Mouse (Mus musculus) bone marrow, adult 2 months (tissue): ENCODE measurements around the gene Phykpl. TPM values are rescaled to one million over a fixed set of nuclear protein-coding genes. Genes with fewer than 3 reads are reported as not detected.
A peak's percentile ranks its signal among the peaks of the same experiment; 100 is the strongest.

Experiments
- H3K27ac ChIP-seq: fragments of 200-500 bp; 2 replicates; pipeline ENCODE4 v1.5.1; 2012; ENCODE audit warnings: low read depth, mild to moderate bottlenecking, control low read depth, inconsistent platforms, low read length; ENCODE audit not compliant: control insufficient read depth, poor library complexity, insufficient read depth
- H3K4me1 ChIP-seq: fragments of 200-500 bp; 2 replicates; pipeline ENCODE4 v1.6.1; 2011; ENCODE audit warnings: low read length; ENCODE audit not compliant: control insufficient read depth, insufficient read depth
- H3K4me3 ChIP-seq: fragments of 200-500 bp; replicated peaks from 2 replicates; pipeline ENCODE3; 2011; ENCODE audit warnings: mild to moderate bottlenecking, low read depth, low read length, control low read depth; ENCODE audit not compliant: control insufficient read depth
- CTCF ChIP-seq: fragments of 200-500 bp; IDR thresholded peaks from 2 replicates; pipeline ENCODE4 v1.5.1; 2011; ENCODE audit warnings: low read length, control low read depth; ENCODE audit not compliant: control insufficient read depth, insufficient read depth
- POLR2A ChIP-seq: fragments of 200-500 bp; IDR thresholded peaks from 2 replicates; pipeline ENCODE4 v1.6.1; 2011; ENCODE audit warnings: low read depth, mild to moderate bottlenecking, control low read depth, low read length, borderline replicate concordance; ENCODE audit not compliant: control insufficient read depth
- WGBS: fragments of 180-500 bp; shearing (Covaris S2); methylation state at CpG from one replicate; pipeline ENCODE4 v1.1.7; 2018; 5-methylcytosine and 5-hydroxymethylcytosine counted together
- polyA plus RNA-seq: library from polyadenylated mRNA; stranded (reverse); fragments of >200 nt; gene quantifications from 2 replicates; pipeline ENCODE4 v1.2.4, GENCODE M21; 2011; ENCODE audit warnings: low replicate concordance; ENCODE audit not compliant: missing spikeins, insufficient read depth, insufficient read length

Gene Phykpl
- polyA plus RNA-seq, 1 experiment, result 10.8 TPM

DNA sequence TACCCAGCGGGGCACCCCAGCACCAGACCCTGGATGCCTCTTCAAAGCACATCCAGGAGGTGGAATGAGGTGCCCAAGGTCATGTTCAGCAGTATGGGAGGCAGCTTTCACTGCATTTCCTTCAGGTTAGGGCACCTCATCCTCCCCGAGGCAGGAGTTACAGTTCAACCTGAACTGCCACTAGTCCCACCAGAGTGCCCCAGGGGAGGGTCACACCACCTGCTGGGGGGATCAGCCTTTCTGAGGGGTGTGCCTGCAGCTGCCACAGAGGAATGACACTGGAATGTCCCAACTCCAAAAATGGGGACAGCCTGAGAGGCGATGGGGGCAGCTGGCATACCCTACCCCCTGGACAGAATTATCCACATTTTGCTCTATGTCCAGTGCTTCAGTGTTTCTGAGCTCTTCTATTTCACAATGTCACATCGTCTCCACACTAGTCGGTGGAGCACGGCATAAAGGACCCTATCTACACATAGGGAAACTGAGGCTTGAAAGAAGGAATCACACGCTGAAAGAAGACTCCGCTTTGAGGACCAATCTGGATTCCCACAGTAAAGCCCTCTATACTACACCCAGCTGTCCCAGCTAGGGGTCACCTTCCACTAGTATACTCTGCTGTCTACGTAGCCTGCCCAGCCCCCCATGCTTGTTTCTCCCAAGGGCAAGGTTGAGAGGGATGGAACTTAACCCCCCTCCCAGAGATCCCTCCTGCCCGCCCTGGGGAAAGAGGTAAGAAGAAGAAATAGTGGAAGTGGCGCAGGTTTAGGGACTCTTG lies 64.7 kb downstream of the Phykpl start:
- no peak for TF ChIP-seq POLR2A
- TF ChIP-seq CTCF, result no peak
- Histone ChIP-seq H3K4me1 (peaks cover 6% of the 10 kb centered on the region), H3K4me3 (no peak overlapping the region), H3K27ac (no peak overlapping the region)
- WGBS, result 46% methylated on average over 11 of the region's 11 CpGs

DNA sequence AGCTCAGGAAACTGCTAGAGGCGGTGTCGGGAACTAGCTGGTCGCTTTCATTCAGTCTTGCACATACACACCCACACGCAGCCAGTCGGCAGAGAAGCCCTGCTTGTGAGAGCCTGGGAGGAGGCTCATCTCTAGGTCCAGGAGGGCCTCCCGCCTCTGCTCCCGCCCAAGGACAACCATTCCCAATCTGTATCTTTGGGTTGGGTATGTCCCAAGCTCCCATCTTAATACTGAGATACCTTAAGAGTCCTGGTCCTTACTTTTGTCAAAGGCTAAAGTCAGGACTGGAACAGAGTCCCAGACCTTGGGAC lies 65.3 kb downstream of the Phykpl start:
- Histone ChIP-seq H3K27ac (no peak overlapping the region), H3K4me1 (peaks cover 4% of the 10 kb centered on the region; the same call in 1 of the 2 replicates), H3K4me3 (peak overlapping the region; percentile 81)
- 0% methylated on average over 7 of the region's 7 CpGs for WGBS
- no peak for TF ChIP-seq CTCF
- TF ChIP-seq POLR2A, result no peak

DNA sequence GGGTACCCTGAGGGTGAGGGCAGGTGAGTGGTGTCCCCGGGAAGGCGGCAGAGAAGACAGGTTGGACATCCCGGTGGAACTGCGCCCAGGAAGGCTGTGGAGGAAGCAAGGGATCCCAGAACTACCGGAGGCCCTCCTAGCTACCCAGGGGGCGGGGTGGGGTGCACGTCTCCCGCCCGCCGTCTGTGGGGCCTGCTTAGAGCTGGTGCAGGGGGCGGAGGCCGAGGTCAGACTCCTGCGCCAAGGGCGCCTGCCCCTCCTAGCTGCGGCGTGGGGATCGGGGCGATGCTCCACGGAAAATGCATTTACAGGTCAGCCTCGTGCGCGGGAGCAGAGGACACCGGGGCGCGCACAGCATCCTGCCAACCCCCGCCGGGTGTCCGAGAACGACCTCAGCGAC lies 65.7 kb downstream of the Phykpl start:
- H3K27ac ChIP-seq, result peak overlapping the region; percentile 37; the same call in 1 of the 2 replicates
- peak overlapping the region; percentile 81 for H3K4me3 ChIP-seq
- peaks cover 4% of the 10 kb centered on the region; the same call in 1 of the 2 replicates for H3K4me1 ChIP-seq
- TF ChIP-seq POLR2A (no peak), CTCF (no peak)
- WGBS, result under 1% methylated on average over 30 of the region's 30 CpGs

DNA sequence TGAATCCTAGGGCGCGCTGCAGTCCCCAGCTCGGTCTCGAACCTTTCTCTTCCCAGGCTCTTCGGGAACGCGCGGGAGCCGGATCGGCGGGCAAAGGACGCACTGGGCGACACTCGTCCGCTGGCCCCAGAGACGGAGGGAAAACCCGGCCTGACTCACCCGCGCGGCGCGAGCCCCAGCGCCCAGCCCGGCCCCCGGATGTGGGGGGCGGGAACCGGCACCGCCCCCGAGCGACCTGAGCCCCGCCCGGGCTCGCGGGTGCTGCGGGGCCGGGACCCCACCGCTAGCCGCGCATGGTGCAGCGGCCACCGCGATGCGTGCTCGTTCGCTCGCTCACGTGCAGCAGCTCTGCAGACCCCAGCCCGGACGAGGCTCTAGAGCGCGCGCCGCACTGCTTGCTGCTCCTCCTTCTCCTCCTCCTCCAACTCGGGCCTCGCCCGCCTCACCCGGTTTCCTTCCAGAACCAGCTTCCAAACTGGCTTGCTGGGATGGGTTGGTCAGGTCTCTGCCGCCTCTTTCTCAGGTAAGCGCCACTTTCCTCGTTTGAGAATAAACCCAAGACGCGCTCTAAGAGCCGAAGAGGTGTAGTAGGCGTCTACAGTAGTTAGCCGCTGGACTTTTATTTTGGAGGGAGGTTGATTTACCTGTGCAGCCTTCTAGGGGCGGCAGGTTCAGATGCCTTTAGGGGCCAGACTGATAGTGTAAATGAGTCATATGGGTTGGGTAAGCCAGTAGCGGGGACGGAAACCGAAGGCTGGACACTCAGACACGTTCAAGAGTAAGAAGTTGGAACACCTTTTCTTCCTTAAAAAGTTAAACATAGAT lies 66.3 kb downstream of the Phykpl start, which contains the start of the genes N4bp3 and D930048N14Rik:
Gene N4bp3 (minus strand): TSS at position 152 of the 825 bp plus-strand sequence.
Gene D930048N14Rik (plus strand): TSS at position 264 of the 825 bp plus-strand sequence.
- Histone ChIP-seq H3K4me1 (peaks cover 4% of the 10 kb centered on the region; the same call in 1 of the 2 replicates), H3K27ac (peak within 1 kb of the TSS; percentile 37; the same call in 1 of the 2 replicates), H3K4me3 (peak within 1 kb of the TSS; percentile 81)
- TF ChIP-seq POLR2A (no peak), CTCF (no peak)
- 1% methylated on average over 70 of the region's 70 CpGs for WGBS

DNA sequence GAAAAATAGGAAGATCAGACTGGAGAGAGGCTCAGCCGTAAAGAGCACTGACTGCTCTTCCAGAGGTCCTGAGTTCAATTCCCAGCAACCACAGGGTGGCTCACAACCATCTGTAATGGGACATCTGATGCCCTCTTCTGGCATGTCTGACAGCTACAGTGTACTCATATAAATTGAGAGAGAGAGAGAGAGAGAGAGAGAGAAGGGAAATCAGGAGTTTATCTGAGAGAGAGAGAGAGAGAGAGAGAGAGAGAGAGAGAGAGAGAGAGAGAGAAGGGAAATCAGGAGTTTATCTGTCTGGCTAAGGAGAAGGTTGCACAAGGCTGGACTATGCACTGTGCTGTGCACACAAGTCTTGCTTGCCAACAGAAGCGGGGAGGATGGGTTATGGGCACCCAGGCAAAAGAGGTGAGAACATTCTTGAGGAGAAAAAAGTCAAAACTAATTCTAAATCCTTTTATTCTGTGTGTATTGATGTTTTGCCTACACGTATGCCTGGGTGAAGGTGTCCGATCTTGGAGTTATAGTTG lies 68.4 kb downstream of the Phykpl start:
- no peaks in the 10 kb centered on the region; the same call in 1 of the 2 replicates for H3K4me1 ChIP-seq

DNA sequence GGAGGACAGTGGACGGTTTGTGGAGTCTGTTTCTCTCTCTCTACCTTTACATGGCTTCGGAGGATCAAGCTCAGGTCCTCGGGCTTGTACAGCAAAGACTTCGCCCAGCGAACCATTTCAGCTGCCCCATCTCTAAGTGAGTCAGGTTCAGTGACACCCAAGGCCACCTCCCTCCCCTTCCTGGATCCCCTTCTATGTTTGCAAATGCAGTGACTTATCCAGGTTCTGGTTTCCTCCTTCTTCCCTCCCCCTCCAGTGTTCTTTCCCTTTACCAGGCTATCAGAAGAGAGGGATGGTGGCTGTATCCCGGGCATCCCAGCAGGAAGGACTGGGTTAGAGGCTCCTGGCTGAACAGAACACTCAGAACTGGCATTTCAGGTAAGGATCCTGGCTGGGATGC lies 69.2 kb downstream of the Phykpl start:
- no peak overlapping the region for H3K27ac ChIP-seq

More for the DNA sequence above, 68.4 kb downstream of the Phykpl start:
- WGBS, result 78% methylated on average over 4 of the region's 4 CpGs
- TF ChIP-seq POLR2A (no peak), CTCF (no peak)
- no peak overlapping the region for H3K27ac ChIP-seq
- no peak overlapping the region for H3K4me3 ChIP-seq

More for the DNA sequence above, 69.2 kb downstream of the Phykpl start:
- WGBS, result 92% methylated on average over 6 of the region's 6 CpGs
- TF ChIP-seq CTCF, result no peak
- TF ChIP-seq POLR2A, result no peak
- no peak overlapping the region for H3K4me3 ChIP-seq
- H3K4me1 ChIP-seq, result no peaks in the 10 kb centered on the region; the same call in 1 of the 2 replicates

Other genes starting within 250 kb of the Phykpl start
- gene Hnrnpab, start 22.1 kb downstream of the Phykpl start, polyA plus RNA-seq, result 188 and 198 TPM in 2 replicates
- 58.3 and 118 TPM in 2 replicates for gene Nhp2, start 35.0 kb downstream of the Phykpl start, polyA plus RNA-seq
- 14.8 and 19.3 TPM in 2 replicates for gene Rmnd5b, start 51.1 kb downstream of the Phykpl start, polyA plus RNA-seq
- gene N4bp3, start 66.1 kb downstream of the Phykpl start, polyA plus RNA-seq, result 2.7 and 5.7 TPM in 2 replicates
- 0.29 and 0.72 TPM in 2 replicates for gene D930048N14Rik, start 66.2 kb downstream of the Phykpl start, polyA plus RNA-seq
- gene 0610009B22Rik, start 104.1 kb downstream of the Phykpl start, polyA plus RNA-seq, result 7.5 and 15.6 TPM in 2 replicates
- 4.0 and 4.3 TPM in 2 replicates for gene Sec24a, start 178.9 kb downstream of the Phykpl start, polyA plus RNA-seq
- 5.7 and 9.3 TPM in 2 replicates for gene Sar1b, start 178.9 kb downstream of the Phykpl start, polyA plus RNA-seq